Mouse (Mus musculus) left cerebral cortex, adult 2 months (tissue): ENCODE data around the gene Ttc39a. TPM values are rescaled to one million over a fixed set of nuclear protein-coding genes. Genes with fewer than 3 reads are reported as not detected.
"Not testable (repeated sequence)": the region's sequence is repeated elsewhere in the genome, so short reads cannot be mapped to it uniquely, and the experiment has no call there.

ENCODE experiments used
- DNase-seq, 2 experiments: peaks; one replicate each; pipeline ENCODE4 v3.0.0; 2021 to 2022; ENCODE audit warnings: low spot score in 2 of 2, mixed read lengths in 1 of 2; ENCODE audit errors: extremely low spot score in 1 of 2
- H3K27ac ChIP-seq: fragments of 200-600 bp; 2 replicates; pipeline ENCODE4 v1.8.1; 2022
- H3K4me3 ChIP-seq: fragments of 200-600 bp; 2 replicates; pipeline ENCODE4 v1.8.1; 2022
- CTCF ChIP-seq: fragments of 200-600 bp; IDR thresholded peaks from 2 replicates; pipeline ENCODE4 v1.8.1; 2022; ENCODE audit warnings: antibody characterized with exemption, mild to moderate bottlenecking, moderate library complexity
- intact Hi-C: fragments of 180-260 bp; cut with DNase I; formaldehyde crosslinking; loops from one replicate; pipeline ENCODE4 v1.15.1; 2025
- long read RNA-seq, 2 experiments: library from polyadenylated mRNA; stranded (forward); transcript quantifications; one replicate each; pipeline ENCODE4 v2.0.0; 2021; ENCODE audit warnings: borderline mapping rate in 2 of 2
- total RNA-seq, 2 experiments: library from RNA; stranded (reverse); gene quantifications; 2 replicates each; pipeline ENCODE4 v1.2.3; 2021

Ttc39a gene
- 1 to 10 TPM; 2.8 to 3.8 TPM for total RNA-seq
- long read RNA-seq, experiment 1, partial matches to known transcripts = 0 of 3 reads
- long read RNA-seq, experiment 1, other reads (novel, unspliced or antisense) = 2 of 3 reads
- long read RNA-seq, experiment 2, partial matches to known transcripts = 0 of 5 reads
- long read RNA-seq, experiment 2, other reads (novel, unspliced or antisense) = 5 of 5 reads

GRCm38 (mm10) chr4:109406486-109407175, at the start of gene Ttc39a:
Ttc39a (plus strand) TSS chr4:109406623.
- no peak for TF ChIP-seq CTCF
- intact Hi-C loops = no loop called here
- peak in 1 of 2 experiments; percentile 35 for DNase-seq
- Histone ChIP-seq H3K4me3 (peak within 1 kb of the TSS; percentile 58), H3K27ac (0 out of 2 replicates have a peak within 1 kb of the TSS, but pooled peaks have one; percentile 47)

GRCm38 (mm10) chr4:109378107-109378506, 28.3 kb upstream of the Ttc39a start:
- intact Hi-C loops = no loop called here
- TF ChIP-seq CTCF = no peak
- no peak overlapping the region for H3K4me3 ChIP-seq
- H3K27ac ChIP-seq = no peak overlapping the region
- DNase-seq = no peak

- no peak for DNase-seq
- Histone ChIP-seq H3K27ac (no peak overlapping the region), H3K4me3 (no peak overlapping the region)
- no peak; the same call in 1 of the 2 replicates for TF ChIP-seq CTCF
- intact Hi-C loops = no loop called here
Observed at GRCm38 (mm10) chr4:109382457-109382856, 24.0 kb upstream of the Ttc39a start.

- H3K27ac ChIP-seq = no peak overlapping the region
- no peak overlapping the region for H3K4me3 ChIP-seq
- no peak for TF ChIP-seq CTCF
- no peak for DNase-seq
- intact Hi-C loops = no loop called here
Observed at GRCm38 (mm10) chr4:109385599-109385998, 20.8 kb upstream of the Ttc39a start.

- Histone ChIP-seq H3K27ac (no peak overlapping the region), H3K4me3 (no peak overlapping the region)
- intact Hi-C loops = no loop called here
- DNase-seq = no peak
- TF ChIP-seq CTCF = no peak
Observed at GRCm38 (mm10) chr4:109393229-109393779, 13.1 kb upstream of the Ttc39a start.

- no peak for DNase-seq
- no peak for TF ChIP-seq CTCF
- Histone ChIP-seq H3K27ac (no peak overlapping the region), H3K4me3 (peak overlapping the region; percentile 34)
- intact Hi-C loops = no loop called here
Observed at GRCm38 (mm10) chr4:109393902-109394301, 12.5 kb upstream of the Ttc39a start.

GRCm38 (mm10) chr4:109394314-109395074, 11.9 kb upstream of the Ttc39a start:
- no peak for DNase-seq
- peak overlapping the region; percentile 34 for H3K4me3 ChIP-seq
- no peak for TF ChIP-seq CTCF
- intact Hi-C loops = no loop called here
- H3K27ac ChIP-seq = no peak overlapping the region

GRCm38 (mm10) chr4:109400366-109400980, 6.0 kb upstream of the Ttc39a start:
- no peak for DNase-seq
- Histone ChIP-seq H3K27ac (no peak overlapping the region), H3K4me3 (no peak overlapping the region)
- intact Hi-C loops = no loop called here
- no peak for TF ChIP-seq CTCF

- intact Hi-C loops = no loop called here
- peak; percentile 39 for TF ChIP-seq CTCF
- Histone ChIP-seq H3K4me3 (no peak overlapping the region), H3K27ac (no peak overlapping the region)
- DNase-seq = no peak
Observed at GRCm38 (mm10) chr4:109401176-109401689, 5.2 kb upstream of the Ttc39a start.

GRCm38 (mm10) chr4:109404908-109405307, 1.5 kb upstream of the Ttc39a start:
- intact Hi-C loops, H3K27ac ChIP-seq, DNase-seq, H3K4me3 ChIP-seq: not testable (repeated sequence)
- TF ChIP-seq CTCF = peak; percentile 24

- Histone ChIP-seq H3K27ac (no peak overlapping the region), H3K4me3 (no peak overlapping the region)
- DNase-seq = no peak
- intact Hi-C loops = no loop called here
- TF ChIP-seq CTCF = no peak
Observed at GRCm38 (mm10) chr4:109405415-109405814, 1.0 kb upstream of the Ttc39a start.
